Mouse (Mus musculus) v-Abl transformed pro-B cells (cell line): ENCODE results near the gene Sox15.

Source experiments
- in situ Hi-C, 2 experiments: fragments of 400-800 bp; cut with MboI; formaldehyde crosslinking; loops; one replicate each; pipeline ENCODE4 v1.15.1; 2025; ENCODE audit not compliant: unreplicated experiment in 2 of 2

The Sox15 gene

DNA sequence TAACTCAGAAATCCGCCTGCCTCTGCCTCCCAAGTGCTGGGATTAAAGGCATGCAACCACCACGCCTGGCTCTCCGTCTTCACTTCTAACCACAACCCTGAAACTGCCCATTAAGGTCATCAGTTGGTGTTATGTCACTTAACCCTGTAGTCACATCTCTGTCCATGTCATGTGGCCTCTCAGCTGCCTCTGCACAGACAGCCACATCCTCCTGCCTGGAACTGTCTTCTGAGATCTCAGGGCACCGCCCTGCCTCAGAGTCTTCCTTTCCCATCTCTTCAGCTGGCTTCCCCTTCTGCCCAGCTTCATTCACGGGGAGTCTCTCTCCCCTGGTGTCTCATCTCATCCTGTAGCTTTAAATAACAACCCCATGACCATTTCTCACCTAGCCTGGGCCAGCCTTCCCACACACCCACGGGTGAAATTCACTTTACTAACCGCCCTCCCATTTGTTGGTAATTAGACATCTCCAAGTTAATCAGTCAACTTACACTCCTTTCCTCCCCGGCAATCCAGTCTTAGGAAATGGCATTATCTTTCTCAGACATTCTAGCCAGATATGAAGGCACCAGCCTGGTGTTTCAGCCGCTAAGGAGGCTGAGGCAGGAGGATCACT is 37.2 kb downstream of the Sox15 start:
- in situ Hi-C loops = loop anchor here in 1 of 2 experiments (25.0 kb wide), 1 partner anchor 520 kb away; the partner anchor contains the start of genes Slc16a11 and Slc16a13

DNA sequence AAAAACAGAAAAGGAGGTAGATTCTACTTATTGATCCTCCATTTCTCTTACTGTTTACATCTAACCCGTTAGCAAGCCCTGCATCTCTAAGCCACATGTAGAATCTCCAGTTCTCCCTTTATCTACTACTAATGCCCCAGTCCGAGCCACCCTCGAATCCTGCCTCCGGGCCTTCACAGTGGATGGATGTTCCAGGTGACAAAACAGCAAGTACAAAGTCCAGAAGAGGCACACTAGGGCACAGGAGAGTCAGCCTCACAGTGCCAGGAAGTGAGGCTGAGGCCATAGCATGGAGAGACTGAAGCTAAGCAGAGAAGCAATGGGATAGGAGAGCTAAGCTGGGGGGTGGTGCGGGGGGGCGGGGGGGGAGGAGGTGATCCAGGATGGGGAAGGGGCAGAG is 37.7 kb downstream of the Sox15 start:
- in situ Hi-C loops = loop anchor here in 1 of 2 experiments (25.0 kb wide), 1 partner anchor 519 kb away; the partner anchor contains the start of genes Slc16a11 and Slc16a13

DNA sequence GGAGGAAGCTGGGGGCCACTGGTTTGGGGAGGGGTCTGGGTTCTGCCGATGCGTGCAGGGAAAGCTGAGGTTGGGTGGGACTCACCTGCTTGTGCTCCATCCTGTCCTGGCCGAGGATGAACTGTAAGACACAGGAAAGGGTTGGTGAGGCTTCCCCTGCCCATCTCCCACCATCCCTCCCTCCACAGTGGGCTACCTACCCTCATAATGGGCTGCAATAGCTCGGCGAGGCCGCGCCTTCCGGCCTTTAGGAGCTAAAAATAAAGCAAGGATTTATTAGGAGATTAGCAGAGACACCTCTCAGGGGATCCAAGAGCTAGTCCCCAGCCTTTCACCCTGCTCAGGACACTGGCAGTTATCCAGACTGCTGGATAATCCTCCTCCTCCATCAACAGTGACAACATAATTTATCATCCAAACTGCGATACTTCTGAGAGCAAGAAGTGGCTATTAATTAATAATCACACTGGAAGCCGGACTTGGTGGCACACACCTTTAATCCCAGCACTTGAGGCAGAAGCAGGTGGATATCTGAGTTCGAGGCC is 38.4 kb downstream of the Sox15 start:
- in situ Hi-C loops = loop anchor here in 1 of 2 experiments (25.0 kb wide), 1 partner anchor 519 kb away; the partner anchor contains the start of genes Slc16a11 and Slc16a13

DNA sequence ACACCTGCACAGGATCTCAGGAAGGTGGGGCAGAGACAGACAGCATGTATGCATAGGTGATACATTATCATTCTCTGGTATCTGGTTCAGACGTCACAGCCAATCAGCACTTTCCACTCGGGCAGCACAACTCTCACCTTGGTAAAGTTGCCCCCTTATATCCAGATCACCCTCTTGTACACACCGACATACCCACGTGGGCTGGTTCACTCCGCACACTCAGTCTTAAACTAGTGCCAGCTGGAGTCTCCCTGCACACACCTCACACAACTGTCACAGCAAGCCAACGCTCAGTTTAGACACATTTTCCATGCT is 39.9 kb downstream of the Sox15 start:
- in situ Hi-C loops = loop anchor here in 1 of 2 experiments (25.0 kb wide), 1 partner anchor 517 kb away; the partner anchor contains the start of genes Slc16a11 and Slc16a13

DNA sequence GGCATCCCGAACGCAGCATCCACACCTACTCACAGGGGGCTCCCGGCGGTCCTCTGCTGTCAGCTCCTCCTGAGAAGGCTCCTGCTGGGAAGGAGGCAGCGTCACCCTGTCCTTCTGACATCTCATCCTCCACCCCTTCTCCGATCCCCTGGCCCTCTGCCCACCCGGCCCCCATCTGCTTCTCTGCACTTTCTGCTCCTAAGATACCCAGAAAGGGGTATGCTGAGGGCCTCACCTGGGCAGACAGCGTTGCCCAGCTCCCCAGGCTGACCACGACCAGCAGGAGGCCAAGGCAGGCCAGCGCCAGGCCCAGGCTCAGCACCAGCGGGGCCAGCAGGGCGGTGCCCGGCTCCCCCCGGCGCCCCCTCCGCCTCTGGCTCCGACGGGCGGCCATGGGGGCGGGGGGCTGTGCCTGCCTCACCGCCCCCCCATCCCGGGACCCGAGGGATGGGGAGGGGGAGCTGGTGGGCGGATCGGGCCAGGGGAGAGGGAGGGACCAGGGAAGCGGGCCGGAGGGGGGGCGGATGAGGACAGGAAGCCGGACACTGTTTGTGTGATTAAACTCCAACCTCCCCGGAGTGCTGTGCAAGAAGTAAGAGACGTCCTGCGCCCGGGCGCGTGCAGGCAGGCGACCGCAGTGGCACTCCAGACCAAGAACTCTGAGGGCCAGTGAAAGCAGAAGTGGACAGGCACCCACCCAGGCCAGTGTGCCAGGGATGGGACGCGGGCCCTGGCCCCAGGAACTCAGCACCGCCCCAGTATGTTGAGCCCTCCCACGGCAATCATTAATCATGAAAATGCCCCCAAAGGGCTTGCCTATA is 40.5 kb downstream of the Sox15 start, which contains the start of the genes Tnfsf12 and Tnfsfm13:
TSS of gene Tnfsf12 (minus strand) at position 489 of the 821 bp plus-strand sequence.
TSS of gene Tnfsfm13 (minus strand) at position 738 of the 821 bp plus-strand sequence.
- in situ Hi-C loops = loop anchor here in 1 of 2 experiments (25.0 kb wide), 1 partner anchor 517 kb away; the partner anchor contains the start of genes Slc16a11 and Slc16a13

DNA sequence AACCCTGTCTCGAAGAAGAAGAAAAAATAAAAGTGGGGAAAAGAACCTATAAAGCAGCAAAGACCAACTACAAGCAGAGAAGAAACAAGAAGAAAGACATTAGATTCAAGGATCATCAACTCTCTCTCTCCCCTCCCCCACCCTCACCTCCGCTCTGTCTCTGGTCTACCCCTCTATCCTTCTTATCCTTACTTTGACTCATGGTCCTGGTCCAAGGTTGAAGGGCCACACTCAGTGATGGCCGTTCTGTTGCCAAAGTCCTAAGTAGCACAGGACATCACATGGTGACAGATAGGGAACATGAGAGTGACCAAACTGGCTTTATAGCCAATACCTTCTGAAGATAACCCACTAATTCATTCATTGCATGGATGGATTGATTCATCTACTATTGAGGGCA is 42.3 kb downstream of the Sox15 start:
- in situ Hi-C loops = loop anchor here in 1 of 2 experiments (25.0 kb wide), 1 partner anchor 515 kb away; the partner anchor contains the start of genes Slc16a11 and Slc16a13

DNA sequence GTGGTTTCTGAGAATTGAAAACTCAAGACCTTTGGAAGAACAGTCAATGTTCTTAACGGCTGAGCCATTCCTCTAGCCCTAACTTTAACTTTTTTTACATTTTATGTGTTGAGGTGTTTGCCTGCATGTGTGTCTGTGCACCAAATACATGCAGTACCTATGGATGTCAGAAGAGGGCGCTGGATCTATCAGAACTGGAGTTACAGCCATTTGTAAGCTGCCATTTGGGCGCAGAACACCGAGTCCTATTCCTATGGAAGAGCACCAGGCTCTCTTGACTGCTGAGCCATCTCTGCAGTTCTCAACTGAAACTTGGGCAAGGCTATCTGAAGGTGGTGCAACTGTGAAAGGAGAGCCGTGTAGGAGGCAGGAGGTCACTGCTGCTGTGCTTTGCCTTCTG is 43.5 kb downstream of the Sox15 start:
- in situ Hi-C loops = loop anchor here in 1 of 2 experiments (25.0 kb wide), 1 partner anchor 514 kb away; the partner anchor contains the start of genes Slc16a11 and Slc16a13

DNA sequence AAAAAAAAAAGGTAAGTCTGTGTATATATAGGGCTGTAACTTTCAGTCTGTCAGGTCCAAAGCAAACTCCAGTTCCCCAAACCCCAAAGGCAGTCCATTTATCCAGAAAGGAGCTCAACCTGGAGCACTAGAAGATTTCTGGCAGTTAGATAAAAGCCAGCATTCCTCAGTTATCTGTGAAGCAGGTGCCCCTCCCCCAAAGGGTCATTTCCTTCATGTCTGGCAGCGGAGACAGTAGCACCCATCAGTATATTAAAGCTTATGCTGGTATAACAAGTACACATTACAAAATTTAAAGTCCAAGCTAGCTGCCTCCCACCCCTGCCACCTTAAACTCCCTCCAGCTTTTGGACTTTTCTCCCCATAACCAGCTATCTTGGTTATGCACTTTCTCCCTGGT is 44.5 kb downstream of the Sox15 start:
- in situ Hi-C loops = loop anchor here in 1 of 2 experiments (25.0 kb wide), 1 partner anchor 513 kb away; the partner anchor contains the start of genes Slc16a11 and Slc16a13

DNA sequence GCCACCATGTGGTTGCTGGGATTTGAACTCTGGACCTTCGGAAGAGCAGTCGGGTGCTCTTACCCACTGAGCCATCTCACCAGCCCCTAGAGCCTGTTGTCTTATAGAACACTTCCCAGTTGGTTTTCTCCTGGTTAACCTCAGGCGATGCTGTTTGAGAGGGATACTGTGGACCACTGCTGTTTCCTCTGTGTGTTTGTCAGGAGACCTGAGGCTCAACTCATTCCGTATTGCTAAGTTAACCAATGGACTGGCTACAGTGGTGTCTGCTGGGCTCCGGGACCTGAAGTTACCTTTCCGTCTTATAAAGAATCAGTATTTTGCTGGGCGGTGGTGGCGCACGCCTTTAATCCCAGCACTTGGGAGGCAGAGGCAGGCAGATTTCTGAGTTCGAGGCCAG is 47.8 kb downstream of the Sox15 start:
- in situ Hi-C loops = loop anchor here in 1 of 2 experiments (25.0 kb wide), 1 partner anchor 484 kb away; no protein-coding TSS in a partner anchor

DNA sequence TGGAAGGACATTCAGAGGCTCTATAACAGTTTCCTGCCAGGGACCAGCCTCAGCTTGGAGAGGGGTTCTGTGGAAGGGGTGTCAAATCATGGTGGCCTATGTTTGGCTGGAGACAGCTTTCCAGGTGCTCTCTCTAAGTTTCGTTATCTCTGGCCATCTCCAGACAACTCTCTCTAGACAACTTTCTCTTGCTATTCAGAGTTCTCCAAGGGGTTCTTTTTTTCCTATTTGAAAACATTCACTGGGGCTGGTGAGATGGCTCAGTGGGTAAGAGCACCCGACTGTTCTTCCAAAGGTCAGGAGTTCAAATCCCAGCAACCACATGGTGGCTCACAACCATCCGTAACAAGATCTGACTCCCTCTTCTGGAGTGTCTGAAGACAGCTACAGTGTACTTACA is 48.3 kb downstream of the Sox15 start:
- in situ Hi-C loops = loop anchor here in 1 of 2 experiments (25.0 kb wide), 1 partner anchor 484 kb away; no protein-coding TSS in a partner anchor

DNA sequence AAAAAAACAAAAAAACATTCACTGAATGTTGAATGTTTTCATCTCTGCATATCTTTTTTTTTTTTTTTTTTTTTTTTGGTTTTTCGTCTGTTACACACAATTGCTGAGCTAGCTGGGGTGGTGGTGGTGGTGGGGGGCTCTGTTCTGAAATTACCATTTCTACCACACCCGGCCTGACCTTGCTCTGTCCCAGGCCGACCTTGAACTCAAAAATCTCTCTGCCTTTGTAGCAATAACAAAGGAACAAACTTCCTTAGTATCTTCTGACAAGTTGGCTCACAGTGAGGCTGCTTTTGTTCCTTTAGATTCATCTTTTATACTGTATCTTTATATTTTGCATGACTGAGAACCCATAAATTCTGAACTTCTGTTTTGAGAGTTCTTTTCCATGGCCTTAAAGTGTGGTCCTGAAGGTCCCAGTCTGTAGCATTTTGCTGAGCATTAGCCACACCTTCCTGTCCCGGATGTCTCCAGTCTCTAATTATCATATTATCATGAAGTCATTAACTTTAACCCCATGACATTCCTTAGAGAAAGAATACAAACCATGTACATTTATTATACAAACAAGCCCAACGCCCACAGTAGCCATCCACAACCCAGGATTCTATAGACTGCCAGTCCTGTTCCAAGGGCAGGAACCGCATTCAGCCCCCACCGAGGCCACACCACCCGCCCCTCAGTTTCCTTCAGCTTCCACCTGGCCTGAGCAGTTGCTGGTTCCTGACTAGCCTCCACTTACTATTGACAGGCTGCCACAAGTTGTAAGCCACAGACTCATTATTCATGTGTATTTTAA is 48.9 kb downstream of the Sox15 start:
- in situ Hi-C loops = loop anchor here in 1 of 2 experiments (25.0 kb wide), 1 partner anchor 483 kb away; no protein-coding TSS in a partner anchor

DNA sequence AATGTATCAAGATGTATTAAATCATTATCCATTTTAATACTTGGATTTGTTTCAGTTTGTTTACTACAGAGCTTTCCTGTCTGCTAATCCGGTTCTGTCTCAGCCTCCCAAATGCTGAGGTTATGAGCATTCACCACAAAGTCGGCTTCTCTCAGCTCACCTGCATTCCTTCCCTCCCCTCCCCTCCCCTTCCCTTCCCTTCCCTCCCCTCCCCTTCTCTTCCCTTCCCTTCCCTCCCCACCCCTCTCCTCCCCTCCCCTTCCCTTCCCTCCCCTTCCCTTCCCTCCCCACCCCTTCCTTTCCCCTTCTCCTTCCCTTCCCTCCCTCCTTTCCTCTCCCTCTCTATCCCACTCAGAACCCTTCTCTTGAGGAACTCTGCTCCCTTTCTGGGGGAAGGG is 49.5 kb downstream of the Sox15 start:
- in situ Hi-C loops = loop anchor here in 1 of 2 experiments (25.0 kb wide), 1 partner anchor 483 kb away; no protein-coding TSS in a partner anchor
